Comparison of ENCODE assay signal across 7 mouse cellular contexts in the genomic region with DNA sequence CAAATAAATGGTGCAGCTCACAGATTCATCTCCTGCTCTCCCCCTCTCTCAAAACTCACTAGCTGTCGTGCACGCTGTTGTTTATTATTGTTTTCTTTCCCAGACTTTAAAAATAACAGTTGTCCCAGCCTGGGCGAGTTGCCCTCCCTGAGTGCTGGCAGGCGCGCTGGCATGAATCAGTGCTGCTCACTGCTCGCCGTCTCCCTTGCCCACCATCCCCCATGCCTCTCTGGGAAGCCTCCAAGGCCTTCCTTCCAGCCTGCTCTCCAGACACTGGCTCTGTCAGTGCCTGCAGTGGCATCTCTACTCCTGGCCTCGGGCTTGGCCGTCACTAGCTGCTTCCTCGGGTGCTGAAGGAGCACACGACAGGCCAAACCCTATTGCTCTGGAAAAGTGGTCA. TPM values are rescaled to one million over a fixed set of nuclear protein-coding genes. Genes with fewer than 3 reads are reported as not detected.
DNase-seq lines count a peak whose midpoint lies in the region; ATAC-seq lines count a peak whose summit lies in the region.

No protein-coding gene starts in this region.

- no peak for ATAC-seq in megakaryocyte-erythroid progenitor cell, adult 5-6 weeks (replicated peaks; ENCODE audit: low FRiP score, low TSS enrichment, poor library complexity, severe bottlenecking)

- peak; percentile 13 for DNase-seq in urinary bladder, postnatal 14 days (ENCODE audit: low spot score)
- DNase-seq in urinary bladder, postnatal 10 days (ENCODE audit: low spot score), result no peak
- peak; percentile 82 to 84 for DNase-seq in cerebellum, postnatal 14 days
- DNase-seq in heart, postnatal 25 days (ENCODE audit: low spot score), result peak; percentile 30
- DNase-seq in right cerebral cortex, postnatal 10 days (ENCODE audit: low spot score in 2 of 2), result peak; percentile 91 to 92
- DNase-seq in kidney, postnatal 14 days, result no peak

- intact Hi-C loops in heart, postnatal 25 days (cut with DNase I), result no loop called here

RNA-seq across cellular contexts. Expression of a gene that starts 48.2 kb away (rescaled TPM):
- 10 to 100 TPM; 17.6 to 19.5 TPM for total RNA-seq in heart, postnatal 25 days (2021)
- 21.3 and 57.4 TPM in 2 replicates for total RNA-seq in megakaryocyte-erythroid progenitor cell, adult 5-6 weeks (2014; fragmentation: Nextera tagmentation)
- total RNA-seq in megakaryocyte-erythroid progenitor cell, adult 5-6 weeks (2017), result 24.7 and 33.2 TPM in 2 replicates

Comparison
In these comparisons a context has a peak if more than half of its experiments do, and no peak if none do; other contexts are left out.
1. DNase-seq: peak in urinary bladder, postnatal 14 days (single experiment), cerebellum, postnatal 14 days (2 of 2), heart, postnatal 25 days (single experiment) and right cerebral cortex, postnatal 10 days (2 of 2); none in urinary bladder, postnatal 10 days (single experiment) and kidney, postnatal 14 days (single experiment).